ENCODE assay signal across 7 mouse cellular contexts in the genomic region with DNA sequence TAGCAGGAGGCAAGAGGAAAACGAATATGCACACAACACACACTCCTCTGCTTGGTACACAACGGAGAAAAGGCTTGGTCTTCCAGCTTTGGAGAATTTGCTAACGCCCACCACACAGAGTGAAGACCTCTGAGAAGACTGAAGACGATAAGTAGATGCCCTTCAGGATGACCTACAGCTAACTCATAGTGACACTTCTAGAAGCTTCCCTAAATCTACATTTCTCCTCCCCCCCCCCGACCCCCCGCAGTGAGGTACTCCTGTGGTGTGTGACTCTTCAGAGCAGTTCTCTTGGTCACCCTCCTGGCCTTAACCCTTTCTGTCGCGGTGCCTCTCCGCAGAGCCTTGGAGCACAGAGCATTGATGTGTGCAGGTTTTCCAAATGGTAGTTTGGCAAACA. TPM values are rescaled to one million over a fixed set of nuclear protein-coding genes. Genes with fewer than 3 reads are reported as not detected.
DNase-seq lines count a peak whose midpoint lies in the region; ATAC-seq and TF ChIP-seq lines count a peak whose summit lies in the region.

No protein-coding gene starts in this region.

- peaks cover 14% of the 10 kb centered on the region for H3K27me3 ChIP-seq in lung, embryonic 14.5 days (ENCODE audit: insufficient read depth, low read length)
- H3K27me3 ChIP-seq in forebrain, embryonic 13.5 days, result peaks cover 26% of the 10 kb centered on the region
- H3K27me3 ChIP-seq in limb, embryonic 13.5 days, result peaks cover 18% of the 10 kb centered on the region
- H3K27me3 ChIP-seq in stomach, embryonic 14.5 days (ENCODE audit: control insufficient read depth, insufficient read depth, low read length), result no peaks in the 10 kb centered on the region; the same call in 1 of the 2 replicates

- no peaks in the 10 kb centered on the region for H3K36me3 ChIP-seq in lung, embryonic 14.5 days (ENCODE audit: insufficient read depth)
- no peaks in the 10 kb centered on the region for H3K36me3 ChIP-seq in forebrain, embryonic 13.5 days (ENCODE audit: poor library complexity, severe bottlenecking)
- no peaks in the 10 kb centered on the region for H3K36me3 ChIP-seq in limb, embryonic 13.5 days
- H3K36me3 ChIP-seq in stomach, embryonic 14.5 days (ENCODE audit: control insufficient read depth, insufficient read depth, low read length), result no peaks in the 10 kb centered on the region

- peaks cover 9% of the 10 kb centered on the region for H3K4me1 ChIP-seq in lung, embryonic 14.5 days (ENCODE audit: insufficient read depth)
- peaks cover 14% of the 10 kb centered on the region for H3K4me1 ChIP-seq in forebrain, embryonic 13.5 days
- peaks cover 32% of the 10 kb centered on the region for H3K4me1 ChIP-seq in limb, embryonic 13.5 days
- peaks cover 5% of the 10 kb centered on the region; the same call in 1 of the 2 replicates for H3K4me1 ChIP-seq in stomach, embryonic 14.5 days (ENCODE audit: control insufficient read depth, insufficient read depth, low read length)

- DNase-seq in lung, embryonic 14.5 days, result no peak
- no peak for DNase-seq in lung, postnatal 4 days
- no peak for DNase-seq in urinary bladder, adult 2 months (ENCODE audit: low spot score)
- no peak for DNase-seq in ovary, postnatal 10 days (ENCODE audit: low spot score)

- 32% methylated on average over 9 of the region's 9 CpGs for WGBS in lung, embryonic 14.5 days
- 28% methylated on average over 9 of the region's 9 CpGs for WGBS in forebrain, embryonic 13.5 days
- 33% methylated on average over 9 of the region's 9 CpGs for WGBS in limb, embryonic 13.5 days
- WGBS in stomach, embryonic 14.5 days, result 34% methylated on average over 9 of the region's 9 CpGs

- peak; percentile 42; the same call in 1 of the 2 replicates for ATAC-seq in lung, embryonic 14.5 days (ENCODE audit: insufficient read depth)
- peak; percentile 39; the same call in 1 of the 2 replicates for ATAC-seq in forebrain, embryonic 13.5 days
- no peak; the same call in 1 of the 2 replicates for ATAC-seq in limb, embryonic 13.5 days (ENCODE audit: low FRiP score, low read depth)
- ATAC-seq in stomach, embryonic 14.5 days (ENCODE audit: insufficient number of reproducible peaks, insufficient read depth, low FRiP score, low read depth), result no peak

- no peaks in the 10 kb centered on the region for H3K9me3 ChIP-seq in lung, embryonic 14.5 days (ENCODE audit: low read depth, low read length)
- no peaks in the 10 kb centered on the region for H3K9me3 ChIP-seq in forebrain, embryonic 13.5 days (replicated peaks)
- H3K9me3 ChIP-seq in limb, embryonic 13.5 days, result no peaks in the 10 kb centered on the region
- no peaks in the 10 kb centered on the region for H3K9me3 ChIP-seq in stomach, embryonic 14.5 days (ENCODE audit: control insufficient read depth, low read depth, low read length)

- no peak overlapping the region for H3K9ac ChIP-seq in lung, embryonic 14.5 days
- peak overlapping the region; percentile 79; the same call in 1 of the 2 replicates for H3K9ac ChIP-seq in forebrain, embryonic 13.5 days
- H3K9ac ChIP-seq in limb, embryonic 13.5 days, result peak overlapping the region; percentile 90
- H3K9ac ChIP-seq in stomach, embryonic 14.5 days (replicated peaks; ENCODE audit: low read depth, low read length), result no peak overlapping the region

- H3K27ac ChIP-seq in lung, embryonic 14.5 days (ENCODE audit: low read depth), result no peak overlapping the region
- H3K27ac ChIP-seq in forebrain, embryonic 13.5 days, result no peak overlapping the region
- no peak overlapping the region for H3K27ac ChIP-seq in limb, embryonic 13.5 days
- no peak overlapping the region for H3K27ac ChIP-seq in stomach, embryonic 14.5 days (ENCODE audit: low read length)

- no peak for TF ChIP-seq CTCF in lung, embryonic 14.5 days (IDR thresholded peaks at IDR 0.05; ENCODE audit: low read depth)

- H3K4me3 ChIP-seq in lung, embryonic 14.5 days (ENCODE audit: low read depth, low read length), result peak overlapping the region; percentile 66
- H3K4me3 ChIP-seq in forebrain, embryonic 13.5 days, result peak overlapping the region; percentile 70; the same call in 1 of the 2 replicates
- peak overlapping the region; percentile 81 for H3K4me3 ChIP-seq in limb, embryonic 13.5 days
- H3K4me3 ChIP-seq in stomach, embryonic 14.5 days (ENCODE audit: low read depth, low read length), result peak overlapping the region; percentile 72; the same call in 1 of the 2 replicates

- H3K4me2 ChIP-seq in lung, embryonic 14.5 days, result peak overlapping the region; percentile 97
- peak overlapping the region; percentile 100 for H3K4me2 ChIP-seq in forebrain, embryonic 13.5 days
- H3K4me2 ChIP-seq in limb, embryonic 13.5 days (replicated peaks), result peak overlapping the region; percentile 89
- H3K4me2 ChIP-seq in stomach, embryonic 14.5 days (replicated peaks; ENCODE audit: low read depth, low read length), result peak overlapping the region; percentile 98

RNA-seq across cellular contexts. Expression of a gene that starts 0.5 kb away (rescaled TPM):
- polyA plus RNA-seq in lung, embryonic 14.5 days (2014; fragmentation: Nextera tagmentation; extraction: Ambion mirVana), result 2.9 and 4.1 TPM in 2 replicates
- 0.42 and 0.44 TPM in 2 replicates for polyA plus RNA-seq in forebrain, embryonic 13.5 days (2015; fragmentation: Nextera tagmentation; extraction: Ambion mirVana)
- polyA plus RNA-seq in limb, embryonic 13.5 days (2015; fragmentation: Nextera tagmentation; extraction: Ambion mirVana), result 3.9 and 4.7 TPM in 2 replicates
- 2.4 and 3.1 TPM in 2 replicates for polyA plus RNA-seq in stomach, embryonic 14.5 days (2014; fragmentation: Nextera tagmentation; extraction: Ambion mirVana)
- polyA plus RNA-seq in urinary bladder, adult 2 months (2012; rRNA removed), result 6.1 and 7.0 TPM in 2 replicates

RNA-seq across cellular contexts. Expression of a gene that starts 35.2 kb away (rescaled TPM):
- 2.6 TPM in 2 replicates for polyA plus RNA-seq in lung, embryonic 14.5 days (2014; fragmentation: Nextera tagmentation; extraction: Ambion mirVana)
- polyA plus RNA-seq in forebrain, embryonic 13.5 days (2015; fragmentation: Nextera tagmentation; extraction: Ambion mirVana), result 2.9 and 3.4 TPM in 2 replicates
- polyA plus RNA-seq in limb, embryonic 13.5 days (2015; fragmentation: Nextera tagmentation; extraction: Ambion mirVana), result 3.2 and 4.0 TPM in 2 replicates
- 2.0 and 2.3 TPM in 2 replicates for polyA plus RNA-seq in stomach, embryonic 14.5 days (2014; fragmentation: Nextera tagmentation; extraction: Ambion mirVana)
- polyA plus RNA-seq in urinary bladder, adult 2 months (2012; rRNA removed), result 3.2 and 4.4 TPM in 2 replicates

RNA-seq across cellular contexts. Expression of a gene that starts 35.3 kb away (rescaled TPM):
- polyA plus RNA-seq in lung, embryonic 14.5 days (2014; fragmentation: Nextera tagmentation; extraction: Ambion mirVana), result 8.6 and 10.8 TPM in 2 replicates
- polyA plus RNA-seq in forebrain, embryonic 13.5 days (2015; fragmentation: Nextera tagmentation; extraction: Ambion mirVana), result 6.1 and 7.7 TPM in 2 replicates
- polyA plus RNA-seq in limb, embryonic 13.5 days (2015; fragmentation: Nextera tagmentation; extraction: Ambion mirVana), result 8.7 and 9.5 TPM in 2 replicates
- polyA plus RNA-seq in stomach, embryonic 14.5 days (2014; fragmentation: Nextera tagmentation; extraction: Ambion mirVana), result 8.1 and 9.2 TPM in 2 replicates
- 2.2 and 2.6 TPM in 2 replicates for polyA plus RNA-seq in urinary bladder, adult 2 months (2012; rRNA removed)

Comparison
In these comparisons a context has a peak if more than half of its experiments do, and no peak if none do; other contexts are left out.
1. ATAC-seq: peak in lung, embryonic 14.5 days (single experiment) and forebrain, embryonic 13.5 days (single experiment); none in limb, embryonic 13.5 days (single experiment) and stomach, embryonic 14.5 days (single experiment).
2. H3K9ac ChIP-seq: peak in forebrain, embryonic 13.5 days (single experiment) and limb, embryonic 13.5 days (single experiment); none in lung, embryonic 14.5 days (single experiment) and stomach, embryonic 14.5 days (single experiment).
3. Peak in every context shown above with its lines, with median percentiles within 50 percentile points of each other: H3K4me2 ChIP-seq and H3K4me3 ChIP-seq.